Mouse (Mus musculus): ENCODE measurements at regions not wholly inside any gene's neighbourhood (a gene's known extent, or its start where the extent isn't known, plus 50 kb on each side); places are given as distances from the start of the nearest gene placed in this dataset.
A peak's percentile ranks its signal among the peaks of the same experiment; 100 is the strongest.

DNA sequence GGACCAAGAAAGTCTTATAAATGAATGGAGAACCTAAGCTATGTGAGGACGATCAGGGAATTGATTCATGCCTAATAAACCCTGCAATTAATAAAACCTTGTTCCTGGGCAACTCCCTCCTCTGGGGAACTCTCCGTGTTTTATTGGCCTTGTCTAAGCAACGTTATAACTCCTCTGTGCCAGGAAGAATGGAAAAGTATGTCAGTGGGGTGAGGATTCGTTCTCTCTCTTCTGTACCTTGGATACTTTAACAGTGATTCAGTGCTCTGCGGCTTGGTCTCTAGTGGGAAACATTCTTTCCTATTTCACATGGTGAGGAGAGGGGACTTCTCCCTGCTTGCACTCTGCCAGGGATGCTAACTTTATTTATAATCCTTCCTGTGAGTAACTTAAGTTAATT, 417.4 kb upstream of the Cdh6 start:
- Histone ChIP-seq H3K4me2 (no peak overlapping the region), H3K4me1 (no peaks in the 10 kb centered on the region), H3K4me3 (no peak overlapping the region), H3K27ac (no peak overlapping the region), H3K36me3 (replicated peaks) (no peaks in the 10 kb centered on the region), H3K9me3 (no peaks in the 10 kb centered on the region), H3K27me3 (replicated peaks) (no peaks in the 10 kb centered on the region), H3K9ac (no peak overlapping the region)
- WGBS, result 68% methylated on average over 5 of the region's 5 CpGs
- no peak for ATAC-seq (replicated peaks)

GRCm38 (mm10) chr15:13583300-13583699, 409.8 kb upstream of the Cdh6 start:
- Histone ChIP-seq H3K36me3 (replicated peaks) (no peaks in the 10 kb centered on the region), H3K9ac (no peak overlapping the region), H3K27me3 (replicated peaks) (no peaks in the 10 kb centered on the region), H3K4me3 (no peak overlapping the region), H3K27ac (no peak overlapping the region), H3K4me1 (no peaks in the 10 kb centered on the region), H3K4me2 (no peak overlapping the region), H3K9me3 (no peaks in the 10 kb centered on the region)
- 64% methylated on average over 4 of the region's 4 CpGs for WGBS
- peak; percentile 63 for ATAC-seq (replicated peaks)

DNA sequence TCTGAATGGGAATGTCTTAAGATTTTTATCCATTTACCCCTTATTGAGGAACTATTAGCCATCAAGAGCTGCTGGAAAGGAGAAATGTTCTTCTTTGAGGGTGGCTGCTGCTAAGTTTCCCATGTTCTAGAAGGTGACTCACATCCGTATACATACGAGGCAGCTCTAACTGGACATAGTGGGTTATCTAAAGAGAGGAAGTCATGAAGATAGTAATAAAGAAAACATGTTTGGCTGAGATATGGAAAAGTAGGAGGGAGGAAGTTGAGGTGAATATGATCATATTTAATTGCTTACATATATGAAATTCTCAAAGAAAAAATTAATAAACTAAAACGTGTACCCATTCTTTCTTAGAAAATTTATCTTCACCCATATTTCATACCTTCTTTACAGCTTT, 408.7 kb upstream of the Cdh6 start:
- H3K9me3 ChIP-seq, result no peaks in the 10 kb centered on the region
- no peak overlapping the region for H3K4me2 ChIP-seq
- ATAC-seq (replicated peaks), result no peak
- H3K27me3 ChIP-seq (replicated peaks), result no peaks in the 10 kb centered on the region
- no peaks in the 10 kb centered on the region for H3K36me3 ChIP-seq (replicated peaks)
- WGBS, result 93% methylated on average over 3 of the region's 3 CpGs
- H3K4me1 ChIP-seq, result no peaks in the 10 kb centered on the region
- no peak overlapping the region for H3K9ac ChIP-seq
- no peak overlapping the region for H3K27ac ChIP-seq
- no peak overlapping the region for H3K4me3 ChIP-seq

GRCm38 (mm10) chr15:13573621-13574020, 400.1 kb upstream of the Cdh6 start:
- Histone ChIP-seq H3K9ac (no peak overlapping the region), H3K27me3 (replicated peaks) (no peaks in the 10 kb centered on the region), H3K36me3 (replicated peaks) (no peaks in the 10 kb centered on the region), H3K9me3 (no peaks in the 10 kb centered on the region), H3K4me1 (no peaks in the 10 kb centered on the region), H3K4me3 (no peak overlapping the region), H3K27ac (no peak overlapping the region), H3K4me2 (no peak overlapping the region)
- ATAC-seq (replicated peaks), result no peak
- WGBS, result 91% methylated on average over 3 of the region's 3 CpGs

DNA sequence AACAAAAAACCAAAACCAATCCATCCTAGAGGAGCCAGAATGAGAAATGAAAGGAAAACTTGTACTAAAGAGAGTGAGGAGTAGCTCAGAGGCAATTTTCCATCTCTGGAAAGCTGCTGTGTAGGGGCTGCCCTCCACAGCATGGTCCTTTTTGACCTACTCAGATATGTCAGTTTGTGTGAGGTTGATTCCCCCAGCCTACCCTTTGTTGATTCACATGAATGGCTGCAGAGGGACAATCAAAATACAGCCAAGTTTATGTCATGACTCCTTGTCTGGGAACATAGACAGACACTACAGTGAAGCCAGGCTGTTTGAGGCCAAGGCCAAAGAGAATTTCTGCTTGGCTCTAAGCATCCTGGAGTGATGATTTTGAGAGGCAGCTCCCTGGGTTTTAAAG, 387.4 kb upstream of the Cdh6 start:
- ATAC-seq (replicated peaks), result no peak; the same call in 1 of the 2 replicates
- H3K9me3 ChIP-seq, result no peaks in the 10 kb centered on the region
- H3K4me3 ChIP-seq, result no peak overlapping the region
- H3K4me2 ChIP-seq, result no peak overlapping the region
- H3K27me3 ChIP-seq (replicated peaks), result no peaks in the 10 kb centered on the region
- no peaks in the 10 kb centered on the region for H3K36me3 ChIP-seq (replicated peaks)
- H3K9ac ChIP-seq, result no peak overlapping the region
- H3K27ac ChIP-seq, result no peak overlapping the region
- no peaks in the 10 kb centered on the region for H3K4me1 ChIP-seq

- Histone ChIP-seq H3K4me1 (no peaks in the 10 kb centered on the region), H3K4me2 (no peak overlapping the region), H3K4me3 (no peak overlapping the region), H3K27ac (no peak overlapping the region), H3K27me3 (replicated peaks) (no peaks in the 10 kb centered on the region), H3K9ac (no peak overlapping the region), H3K9me3 (no peaks in the 10 kb centered on the region), H3K36me3 (replicated peaks) (no peaks in the 10 kb centered on the region)
- 70% methylated on average over 8 of the region's 8 CpGs for WGBS
- peak; percentile 62 for ATAC-seq (replicated peaks)
Measured at GRCm38 (mm10) chr15:13549207-13549837, 375.8 kb upstream of the Cdh6 start.

GRCm38 (mm10) chr15:13540026-13540425, 366.6 kb upstream of the Cdh6 start:
- no peak for ATAC-seq (replicated peaks)
- Histone ChIP-seq H3K27me3 (replicated peaks) (no peaks in the 10 kb centered on the region), H3K4me3 (no peak overlapping the region), H3K27ac (no peak overlapping the region), H3K4me2 (no peak overlapping the region), H3K9ac (no peak overlapping the region), H3K4me1 (no peaks in the 10 kb centered on the region), H3K36me3 (replicated peaks) (no peaks in the 10 kb centered on the region), H3K9me3 (no peaks in the 10 kb centered on the region)

DNA sequence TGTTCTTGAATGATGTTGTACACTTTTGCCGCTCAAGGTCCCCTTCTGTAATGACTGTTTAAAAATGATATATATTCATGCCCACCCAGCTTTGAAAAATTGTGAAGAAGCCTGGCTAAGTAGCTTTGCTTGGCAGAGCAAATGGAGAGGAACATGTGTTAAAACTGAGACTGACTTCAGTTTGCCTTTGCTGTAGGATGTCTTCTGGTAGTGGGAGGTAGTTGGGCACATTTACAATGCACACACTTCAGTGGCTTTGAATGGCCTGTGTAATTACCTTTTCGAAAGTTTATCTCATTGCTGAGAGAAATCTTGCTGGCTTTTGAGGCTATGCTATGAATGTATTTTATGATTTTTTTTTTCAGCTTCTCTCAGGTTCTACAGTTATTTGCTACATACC, 360.5 kb upstream of the Cdh6 start:
- Histone ChIP-seq H3K9ac (no peak overlapping the region), H3K9me3 (no peaks in the 10 kb centered on the region), H3K4me2 (no peak overlapping the region), H3K4me3 (no peak overlapping the region), H3K27ac (no peak overlapping the region), H3K36me3 (replicated peaks) (no peaks in the 10 kb centered on the region), H3K4me1 (no peaks in the 10 kb centered on the region), H3K27me3 (replicated peaks) (no peaks in the 10 kb centered on the region)
- ATAC-seq (replicated peaks), result no peak
- 71% methylated on average over 2 of the region's 2 CpGs for WGBS

DNA sequence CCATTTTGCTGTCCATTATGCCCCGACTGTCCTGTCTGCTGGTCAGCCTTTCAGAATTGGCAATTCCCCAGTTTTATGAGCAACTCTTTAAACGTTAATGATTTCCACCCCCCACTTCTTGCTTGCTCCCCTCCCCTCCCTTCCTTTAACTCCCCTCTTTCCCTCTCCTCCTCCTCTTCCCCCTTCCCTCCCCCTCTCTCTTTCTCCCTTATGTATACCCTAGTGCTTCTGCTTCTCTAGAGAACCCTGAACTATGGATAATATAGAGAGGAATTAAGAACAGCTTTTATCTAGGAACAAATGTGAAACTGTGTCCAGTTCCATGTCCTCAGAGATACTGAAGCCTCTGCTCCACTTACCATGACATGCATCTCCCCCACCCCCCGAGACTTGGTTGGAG, 356.5 kb upstream of the Cdh6 start:
- WGBS, result 58% methylated on average over 3 of the region's 3 CpGs
- no peak overlapping the region for H3K9ac ChIP-seq
- H3K27me3 ChIP-seq (replicated peaks), result no peaks in the 10 kb centered on the region
- H3K4me3 ChIP-seq, result no peak overlapping the region
- H3K4me2 ChIP-seq, result no peak overlapping the region
- H3K9me3 ChIP-seq, result no peaks in the 10 kb centered on the region
- no peak for ATAC-seq (replicated peaks)
- no peak overlapping the region for H3K27ac ChIP-seq
- H3K36me3 ChIP-seq (replicated peaks), result no peaks in the 10 kb centered on the region
- no peaks in the 10 kb centered on the region for H3K4me1 ChIP-seq

DNA sequence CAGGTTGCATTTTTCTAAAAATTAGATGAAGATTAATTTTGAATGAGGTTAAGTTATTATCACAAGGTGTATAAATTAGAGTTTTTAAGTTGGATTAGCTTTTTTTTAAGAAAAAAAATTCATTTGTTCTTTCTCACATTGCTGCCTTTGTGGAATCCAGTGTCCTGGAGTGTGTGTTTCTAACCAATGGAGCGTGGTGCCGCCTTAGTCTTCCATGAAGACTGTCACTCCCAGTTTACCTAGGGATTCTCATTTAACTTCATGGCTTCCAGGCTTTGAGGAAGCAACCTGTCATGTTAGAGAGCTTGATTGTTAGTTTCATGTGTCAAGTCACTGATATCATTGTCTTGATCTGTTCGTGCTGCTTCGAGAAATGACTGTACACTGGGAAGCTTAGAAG, 355.6 kb upstream of the Cdh6 start:
- H3K4me2 ChIP-seq, result no peak overlapping the region
- H3K27ac ChIP-seq, result no peak overlapping the region
- H3K36me3 ChIP-seq (replicated peaks), result no peaks in the 10 kb centered on the region
- H3K27me3 ChIP-seq (replicated peaks), result no peaks in the 10 kb centered on the region
- H3K4me1 ChIP-seq, result no peaks in the 10 kb centered on the region
- no peak for ATAC-seq (replicated peaks)
- no peaks in the 10 kb centered on the region for H3K9me3 ChIP-seq
- H3K4me3 ChIP-seq, result no peak overlapping the region
- WGBS, result 73% methylated on average over 4 of the region's 4 CpGs
- no peak overlapping the region for H3K9ac ChIP-seq

All from midbrain, embryonic 15.5 days (tissue).